Mouse (Mus musculus) sigmoid colon, adult 10 weeks (tissue): ENCODE results near the gene Myo5c. TPM values are rescaled to one million over a fixed set of nuclear protein-coding genes. Genes with fewer than 3 reads are reported as not detected.

Experiments used
- polyA plus RNA-seq: library from polyadenylated mRNA; stranded (reverse); fragments of 350-450 nt; fragmentation: Illumina TruSeq; extraction: RNeasy Lipid Tissue Mini Kit (QIAGEN cat#74804); gene quantifications from one replicate; pipeline ENCODE4 v1.2.3, GENCODE M21; 2014; ENCODE audit warnings: low read depth, low replicate concordance

The Myo5c gene
- 122 TPM for polyA plus RNA-seq

GRCm38 (mm10) chr9:75231841-75232746, at the start of gene Myo5c:
Myo5c (plus strand) TSS chr9:75232020.

GRCm38 (mm10) chr9:75306126-75306898, 74.5 kb downstream of the Myo5c start, which contains the start of gene Gnb5:
Gnb5 (plus strand) TSS chr9:75306288.

GRCm38 (mm10) chr9:75347458-75347857, 115.6 kb downstream of the Myo5c start, which contains the start of gene Bcl2l10:
Bcl2l10 (plus strand) TSS chr9:75347758.

Other genes starting within 250 kb of the Myo5c start
- 322 TPM for gene Arpp19, start 194.4 kb upstream of the Myo5c start, polyA plus RNA-seq
- 18.6 TPM for gene Myo5a, start 161.0 kb upstream of the Myo5c start, polyA plus RNA-seq
- gene Gnb5, start 74.3 kb downstream of the Myo5c start, polyA plus RNA-seq: 16.2 TPM
- not detected for gene Bcl2l10, start 115.7 kb downstream of the Myo5c start, polyA plus RNA-seq
- gene Mapk6, start 178.0 kb downstream of the Myo5c start, polyA plus RNA-seq: 133 TPM
- 28.5 TPM for gene Leo1, start 209.5 kb downstream of the Myo5c start, polyA plus RNA-seq